Mouse (Mus musculus) neutrophil, adult 59 days (primary cell): Measurements from ENCODE around the gene Coasy. TPM values are rescaled to one million over a fixed set of nuclear protein-coding genes. Genes with fewer than 3 reads are reported as not detected.

Experiments
- total RNA-seq, 2 experiments: library from RNA; stranded (reverse); gene quantifications; 1 replicate in 1 of 2; 2 replicates in 1 of 2; pipeline ENCODE4 v1.2.4; 2023

The Coasy gene
- total RNA-seq, result 10 to 100 TPM; 11.1 to 13.6 TPM

GRCm38 (mm10) chr11:101082208-101083082, at the start of gene Coasy:
Gene Coasy (plus strand): TSS chr11:101082565.

GRCm38 (mm10) chr11:101069391-101070188, 12.8 kb upstream of the Coasy start, which contains the start of gene Naglu:
Gene Naglu (plus strand): TSS chr11:101070012.

GRCm38 (mm10) chr11:101078121-101078520, 4.2 kb upstream of the Coasy start, which contains the start of gene Hsd17b1:
Gene Hsd17b1 (plus strand): TSS chr11:101078411.

DNA sequence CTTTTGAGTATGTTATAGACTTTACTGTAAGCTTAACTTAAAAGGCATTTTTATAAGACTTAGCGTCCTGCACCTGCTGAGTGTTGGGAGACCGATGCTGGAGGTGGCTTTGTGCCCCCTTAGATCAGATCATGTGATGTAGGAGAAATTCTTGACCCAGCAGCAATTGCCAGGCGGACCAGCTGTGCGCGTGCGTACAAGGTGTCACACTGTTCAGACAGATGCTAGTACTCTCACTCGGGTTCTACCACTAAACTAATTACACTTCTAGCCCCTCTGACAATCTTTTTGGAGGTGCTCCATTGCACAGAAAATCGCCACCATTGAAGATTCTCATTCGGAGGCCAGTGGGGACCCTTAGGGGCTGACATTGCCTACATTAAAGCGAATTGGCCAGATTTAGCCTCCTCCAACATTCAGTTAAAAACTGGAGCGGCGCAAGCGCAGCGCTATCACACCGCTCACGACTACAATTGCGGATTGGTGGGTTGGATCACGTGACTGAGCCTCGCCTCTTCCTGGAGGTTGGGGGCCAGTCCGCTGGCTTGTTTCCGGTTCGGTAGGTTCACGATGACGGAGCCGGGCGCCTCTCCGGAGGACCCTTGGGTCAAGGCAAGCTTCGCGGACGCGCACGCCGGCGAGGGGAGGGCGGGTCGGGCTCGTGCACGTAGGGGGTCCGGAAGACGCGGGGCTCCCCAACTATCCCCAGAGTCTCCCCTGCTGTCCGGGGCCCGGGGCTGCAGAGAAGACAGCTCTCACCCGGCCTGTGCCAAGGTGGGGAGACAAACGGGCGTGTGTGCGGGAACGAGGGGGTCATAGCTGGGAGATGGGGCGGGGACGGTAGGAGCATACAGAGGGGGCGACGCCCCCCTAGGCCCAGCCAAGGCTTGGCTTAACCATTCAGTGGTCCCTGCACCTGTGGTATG, 4.7 kb downstream of the Coasy start, which contains the start of gene Mlx:
Mlx (plus strand) TSS at position 522 of the 926 bp plus-strand sequence.

GRCm38 (mm10) chr11:101095314-101096024, 13.1 kb downstream of the Coasy start, which contains the start of gene Psmc3ip:
Gene Psmc3ip (minus strand): TSS chr11:101095436.

GRCm38 (mm10) chr11:101119761-101120544, 37.6 kb downstream of the Coasy start, which contains the start of the genes Retreg3 and Tubg1:
Gene Retreg3 (minus strand): TSS chr11:101119893.
Gene Tubg1 (plus strand): TSS chr11:101119938.

Other genes starting within 250 kb of the Coasy start
- gene Stat5b, start 231.8 kb upstream of the Coasy start, total RNA-seq, result 10 to 100 TPM; 91.5 to 97.7 TPM
- 10 to 100 TPM; 27.8 to 30.0 TPM for gene Stat5a, start 223.2 kb upstream of the Coasy start, total RNA-seq
- 100 to 1,000 TPM; 260 to 273 TPM for gene Stat3, start 143.0 kb upstream of the Coasy start, total RNA-seq
- gene Cavin1, start 111.7 kb upstream of the Coasy start, total RNA-seq, result 1 to 10 TPM in 1 of 2 experiments, under 1 TPM in 1; 0.49 to 1.3 TPM
- gene Atp6v0a1, start 73.1 kb upstream of the Coasy start, total RNA-seq, result 100 to 1,000 TPM; 105 to 107 TPM
- gene Naglu, start 12.6 kb upstream of the Coasy start, total RNA-seq, result 1 to 10 TPM; 7.4 to 9.3 TPM
- under 1 TPM; 0.46 to 0.78 TPM for gene Hsd17b1, start 4.2 kb upstream of the Coasy start, total RNA-seq
- gene Mlx, start 4.7 kb downstream of the Coasy start, total RNA-seq, result 10 to 100 TPM; 37.4 to 40.4 TPM
- 1 to 10 TPM; 5.2 to 5.7 TPM for gene Psmc3ip, start 12.9 kb downstream of the Coasy start, total RNA-seq
- 10 to 100 TPM; 29.8 to 31.7 TPM for gene Retreg3, start 37.3 kb downstream of the Coasy start, total RNA-seq
- gene Tubg1, start 37.4 kb downstream of the Coasy start, total RNA-seq, result 10 to 100 TPM; 12.9 to 17.0 TPM
- gene Tubg2, start 73.3 kb downstream of the Coasy start, total RNA-seq, result 1 to 10 TPM; 1.5 to 2.0 TPM
- under 1 TPM; 0.47 to 0.79 TPM for gene Cntnap1, start 88.0 kb downstream of the Coasy start, total RNA-seq
- 1 to 10 TPM; 2.6 to 3.3 TPM for gene Plekhh3, start 88.8 kb downstream of the Coasy start, total RNA-seq
- gene Ccr10, start 92.9 kb downstream of the Coasy start, total RNA-seq, result under 1 TPM; 0.33 to 0.35 TPM
- gene Ezh1, start 143.9 kb downstream of the Coasy start, total RNA-seq, result 10 to 100 TPM; 46.8 to 51.8 TPM
- not detected for gene Ramp2, start 163.5 kb downstream of the Coasy start, total RNA-seq
- gene Vps25, start 171.1 kb downstream of the Coasy start, total RNA-seq, result 10 to 100 TPM; 62.8 to 67.7 TPM
- gene Wnk4, start 178.0 kb downstream of the Coasy start, total RNA-seq, result 1 to 10 TPM in 1 of 2 experiments, under 1 TPM in 1; 0.64 to 2.3 TPM
- 1 to 10 TPM; 1.2 to 2.1 TPM for gene Cntd1, start 196.4 kb downstream of the Coasy start, total RNA-seq
- 10 to 100 TPM; 31.6 to 34.4 TPM for gene Coa3, start 196.5 kb downstream of the Coasy start, total RNA-seq
- gene Becn1, start 219.7 kb downstream of the Coasy start, total RNA-seq, result 100 to 1,000 TPM; 143 to 152 TPM
- 10 to 100 TPM; 64.4 to 73.2 TPM for gene Psme3, start 233.6 kb downstream of the Coasy start, total RNA-seq
- gene Aoc2, start 242.5 kb downstream of the Coasy start, total RNA-seq, result 1 to 10 TPM; 3.4 TPM
- not detected for gene Aoc3, start 248.0 kb downstream of the Coasy start, total RNA-seq